Mouse (Mus musculus) splenic B cell, adult 2 months (primary cell): ENCODE measurements around the gene Map6.
"Not testable (repeated sequence)": the region's sequence is repeated elsewhere in the genome, so short reads cannot be mapped to it uniquely, and the experiment has no call there.

ENCODE experiments used
- DNase-seq: peaks from one replicate; pipeline ENCODE4 v3.0.0-alpha.2; 2011; ENCODE audit warnings: low read depth, low spot score
- H3K27me3 ChIP-seq: 2 replicates; pipeline ENCODE4 v1.6.1; 2012; ENCODE audit warnings: mild to moderate bottlenecking, low read length, moderate library complexity, mixed read lengths; ENCODE audit not compliant: control insufficient read depth, poor library complexity, insufficient read depth, severe bottlenecking
- H3K36me3 ChIP-seq: 2 replicates; pipeline ENCODE4 v1.6.1; 2012; ENCODE audit warnings: mild to moderate bottlenecking, low read length, moderate library complexity, mixed read lengths; ENCODE audit not compliant: control insufficient read depth, poor library complexity, insufficient read depth, severe bottlenecking

The Map6 gene

GRCm38 (mm10) chr7:99366716-99367115 lies 99.5 kb downstream of the Map6 start:
- no peak for DNase-seq
- no peaks in the 10 kb centered on the region for H3K36me3 ChIP-seq
- H3K27me3 ChIP-seq: no peaks in the 10 kb centered on the region

DNA sequence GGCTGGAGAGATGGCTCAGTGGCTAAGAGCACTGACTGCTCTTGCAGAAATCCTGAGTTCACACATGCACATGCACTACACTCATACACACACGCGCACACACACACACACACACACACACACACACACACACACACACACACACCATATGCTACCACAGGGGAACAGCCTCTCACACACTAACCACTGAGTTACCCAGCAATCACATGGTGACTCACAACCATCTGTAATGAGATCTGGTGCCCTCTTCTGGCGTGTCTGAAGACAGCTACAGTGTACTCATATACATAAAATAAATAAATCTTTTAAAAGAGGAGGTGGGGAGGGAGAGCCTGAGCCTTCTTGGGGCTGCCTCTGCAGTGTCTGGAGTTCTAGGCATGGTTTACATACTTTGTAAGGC lies 107.1 kb downstream of the Map6 start:
- H3K27me3 ChIP-seq, H3K36me3 ChIP-seq: not testable (repeated sequence)
- peak; percentile 14 for DNase-seq

DNA sequence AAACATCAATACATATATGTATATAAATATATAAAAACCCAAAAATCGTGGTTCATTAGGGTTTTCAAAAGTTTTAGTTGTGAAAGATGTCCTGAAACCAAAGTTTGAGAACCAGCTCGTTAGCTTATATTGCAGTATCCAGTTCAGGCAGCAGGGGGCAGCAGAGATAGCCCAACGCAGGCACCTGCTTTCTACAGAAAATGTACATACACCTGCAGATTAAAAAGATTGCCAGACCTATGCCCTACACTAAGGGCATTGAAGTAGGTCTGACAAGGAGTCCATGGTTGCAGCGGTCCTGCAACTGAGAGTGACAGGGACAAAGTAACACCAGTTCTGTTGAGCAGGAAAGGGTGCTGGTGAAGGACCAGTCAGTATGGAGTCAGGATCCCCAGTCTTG lies 108.2 kb downstream of the Map6 start:
- DNase-seq: peak; percentile 86
- Histone ChIP-seq H3K27me3 (no peaks in the 10 kb centered on the region), H3K36me3 (no peaks in the 10 kb centered on the region)

DNA sequence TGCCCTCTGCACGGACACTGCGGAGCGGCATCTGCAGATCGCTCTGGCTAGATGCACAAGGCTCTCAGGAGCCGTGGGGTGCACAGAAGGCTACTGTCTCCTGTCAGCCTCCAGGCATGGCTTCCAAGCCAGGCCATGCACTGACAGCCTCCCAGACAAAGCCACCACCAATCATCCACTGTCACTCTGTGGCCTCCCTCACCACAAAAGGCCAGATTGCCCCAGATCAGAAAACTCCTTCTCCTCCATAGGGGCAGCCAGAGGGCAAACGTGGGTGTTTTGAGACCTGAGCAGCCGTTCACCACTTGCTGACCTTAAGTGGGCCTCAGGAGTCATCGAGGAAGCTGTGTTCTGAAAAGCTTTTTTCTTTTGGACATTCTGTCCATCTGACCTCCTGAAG lies 111.6 kb downstream of the Map6 start:
- no peak for DNase-seq
- Histone ChIP-seq H3K36me3 (no peaks in the 10 kb centered on the region), H3K27me3 (no peaks in the 10 kb centered on the region)

GRCm38 (mm10) chr7:99380491-99381213 lies 113.4 kb downstream of the Map6 start:
- Histone ChIP-seq H3K27me3 (no peaks in the 10 kb centered on the region), H3K36me3 (no peaks in the 10 kb centered on the region)
- peak; percentile 43 for DNase-seq

- DNase-seq: peak; percentile 97
- no peaks in the 10 kb centered on the region for H3K36me3 ChIP-seq
- H3K27me3 ChIP-seq: no peaks in the 10 kb centered on the region
These were observed 114.2 kb downstream of the Map6 start, which contains the start of gene Gdpd5 for GRCm38 (mm10) chr7:99381214-99382087. Gdpd5 (plus strand) TSS chr7:99381414.

GRCm38 (mm10) chr7:99382088-99383000 lies 115.1 kb downstream of the Map6 start:
- H3K36me3 ChIP-seq: no peaks in the 10 kb centered on the region
- peak; percentile 23 for DNase-seq

DNA sequence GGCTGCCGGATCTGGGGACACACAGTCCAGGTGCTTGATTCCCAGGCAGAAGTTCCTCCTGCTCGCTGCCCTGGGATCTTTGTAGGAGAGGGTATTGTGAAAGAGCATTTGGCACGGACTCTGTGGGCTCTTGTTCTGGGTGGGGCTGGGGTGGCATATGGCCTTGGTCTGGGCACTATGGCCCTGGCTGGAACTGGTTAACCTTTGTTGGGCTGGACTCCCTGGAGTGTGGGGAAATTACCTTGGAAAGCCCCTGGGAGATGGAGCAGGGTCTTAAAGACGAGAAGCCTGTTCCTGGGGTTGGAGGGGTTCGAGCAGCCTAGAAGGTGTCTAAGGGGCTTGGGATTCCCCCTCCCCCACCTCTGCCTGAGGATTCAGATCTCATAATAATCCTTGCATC lies 116.0 kb downstream of the Map6 start:
- Histone ChIP-seq H3K36me3 (no peaks in the 10 kb centered on the region), H3K27me3 (no peaks in the 10 kb centered on the region)
- DNase-seq: no peak

More at GRCm38 (mm10) chr7:99382088-99383000, 115.1 kb downstream of the Map6 start:
- H3K27me3 ChIP-seq: no peaks in the 10 kb centered on the region

DNA sequence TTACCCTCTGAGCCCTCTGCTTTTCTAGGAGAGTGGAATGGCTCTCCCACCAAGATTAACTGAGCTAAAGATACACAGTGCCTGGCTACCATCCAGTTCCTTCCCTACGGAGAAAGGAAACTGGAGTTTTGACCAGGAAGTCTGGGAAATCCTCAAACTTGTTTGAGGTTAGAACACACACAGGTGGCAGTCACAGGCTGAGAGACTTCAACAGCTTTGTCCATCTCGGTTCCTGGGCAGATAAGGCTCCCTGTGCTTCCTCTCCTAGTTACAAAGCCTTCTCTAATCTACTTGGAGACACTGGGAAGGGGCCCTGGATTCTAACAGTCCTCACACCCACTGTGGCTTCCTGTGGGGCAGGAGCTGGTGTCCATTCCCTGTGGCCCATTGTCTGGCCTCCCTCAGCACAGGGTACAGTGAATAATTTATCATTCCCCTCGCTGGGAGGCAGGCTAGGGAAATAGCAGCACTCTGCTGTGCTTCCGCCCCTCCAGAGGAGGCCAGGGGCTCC lies 116.9 kb downstream of the Map6 start:
- no peaks in the 10 kb centered on the region for H3K36me3 ChIP-seq
- DNase-seq: no peak
- no peaks in the 10 kb centered on the region for H3K27me3 ChIP-seq

GRCm38 (mm10) chr7:99386030-99386429 lies 118.8 kb downstream of the Map6 start:
- Histone ChIP-seq H3K36me3 (no peaks in the 10 kb centered on the region), H3K27me3 (no peaks in the 10 kb centered on the region)
- no peak for DNase-seq
